8 mouse cellular contexts compared by ENCODE assay signal in the genomic region with DNA sequence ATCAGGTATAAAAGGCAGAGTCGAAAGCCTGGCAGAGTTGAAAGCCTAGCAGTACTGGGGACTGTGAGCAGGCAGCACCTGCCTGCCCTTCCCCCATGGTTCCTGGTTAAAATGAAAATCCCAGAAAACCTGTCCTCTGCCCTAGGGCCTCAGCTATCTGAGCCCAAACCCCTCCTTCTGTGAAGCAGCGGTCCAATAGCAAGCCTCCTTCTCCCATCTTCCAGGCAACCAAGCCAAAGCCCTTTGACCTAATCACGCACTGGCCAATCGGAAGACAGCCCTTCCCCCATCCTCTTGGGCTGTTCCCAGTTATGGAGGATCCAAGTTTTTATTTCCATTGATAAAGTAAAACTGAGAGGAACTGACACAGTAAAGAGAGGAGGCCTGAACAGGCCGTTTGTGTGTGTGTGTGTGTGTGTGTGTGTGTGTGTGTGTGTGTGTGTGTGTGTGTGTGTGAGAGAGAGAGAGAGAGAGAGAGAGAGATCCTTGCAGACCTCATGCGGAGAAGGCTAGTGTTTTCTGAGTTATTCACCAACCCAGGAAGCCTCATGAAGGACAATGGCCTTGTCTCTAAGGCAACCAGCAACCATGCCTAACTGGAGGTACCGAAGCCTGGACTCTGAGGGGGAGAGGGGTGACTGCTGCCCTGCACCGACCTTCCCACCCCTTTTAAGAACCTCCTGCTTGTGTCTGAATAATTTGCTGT. TPM values are rescaled to one million over a fixed set of nuclear protein-coding genes. Genes with fewer than 3 reads are reported as not detected.
DNase-seq lines count a peak whose midpoint lies in the region; ATAC-seq and TF ChIP-seq lines count a peak whose summit lies in the region.

No protein-coding gene starts in this region.

- 14% methylated on average over 7 of the region's 8 CpGs for WGBS in embryonic facial prominence, embryonic 15.5 days
- 14% methylated on average over 8 of the region's 8 CpGs for WGBS in hindbrain, postnatal 0 days
- WGBS in liver, embryonic 12.5 days (ENCODE audit: insufficient replicate concordance): 49% methylated on average over 8 of the region's 8 CpGs

- TF ChIP-seq CTCF in gastrocnemius, adult 2 months (IDR thresholded peaks at IDR 0.05): no peak
- no peak for TF ChIP-seq CTCF in hindbrain, postnatal 0 days (IDR thresholded peaks at IDR 0.05; ENCODE audit: low read depth)

- no peak; the same call in 1 of the 2 replicates for ATAC-seq in embryonic facial prominence, embryonic 15.5 days (ENCODE audit: insufficient number of reproducible peaks, low FRiP score, low TSS enrichment, low read depth)
- peak; percentile 80 for ATAC-seq in hindbrain, postnatal 0 days
- ATAC-seq in liver, embryonic 12.5 days: peak; percentile 74
- no peak for ATAC-seq in frontal cortex, adult (ENCODE audit: low TSS enrichment)
- no peak for ATAC-seq in erythroid progenitor cell, adult 5-6 weeks (replicated peaks; ENCODE audit: low FRiP score, poor library complexity, severe bottlenecking)

- H3K36me3 ChIP-seq in embryonic facial prominence, embryonic 15.5 days: peaks cover 18% of the 10 kb centered on the region
- peaks cover 36% of the 10 kb centered on the region for H3K36me3 ChIP-seq in hindbrain, postnatal 0 days (ENCODE audit: insufficient read depth, low read length)
- H3K36me3 ChIP-seq in liver, embryonic 12.5 days: peaks cover 11% of the 10 kb centered on the region; the same call in 1 of the 2 replicates

- no peak for DNase-seq in gastrocnemius, adult 2 months
- no peak for DNase-seq in gastrocnemius, postnatal 36 days
- peak; percentile 72 for DNase-seq in hindbrain, postnatal 0 days (ENCODE audit: low spot score)
- peak; percentile 84 for DNase-seq in retina, postnatal 1 day

- H3K4me3 ChIP-seq in gastrocnemius, adult 2 months: no peak overlapping the region
- H3K4me3 ChIP-seq in embryonic facial prominence, embryonic 15.5 days (replicated peaks): no peak overlapping the region
- H3K4me3 ChIP-seq in hindbrain, postnatal 0 days (ENCODE audit: low read length): no peak overlapping the region
- H3K4me3 ChIP-seq in liver, embryonic 12.5 days: no peak overlapping the region

- no peak overlapping the region for H3K4me2 ChIP-seq in embryonic facial prominence, embryonic 15.5 days (replicated peaks)
- H3K4me2 ChIP-seq in hindbrain, postnatal 0 days (ENCODE audit: low read depth, low read length): no peak overlapping the region
- 0 out of 2 replicates have a peak overlapping the region, but pooled peaks have one; percentile 8 for H3K4me2 ChIP-seq in liver, embryonic 12.5 days

- peaks cover 7% of the 10 kb centered on the region; the same call in 1 of the 2 replicates for H3K4me1 ChIP-seq in embryonic facial prominence, embryonic 15.5 days
- peaks cover 17% of the 10 kb centered on the region for H3K4me1 ChIP-seq in hindbrain, postnatal 0 days (ENCODE audit: insufficient read depth, low read length)
- peaks cover 3% of the 10 kb centered on the region; the same call in 1 of the 2 replicates for H3K4me1 ChIP-seq in liver, embryonic 12.5 days

- H3K9ac ChIP-seq in embryonic facial prominence, embryonic 15.5 days: no peak overlapping the region
- no peak overlapping the region for H3K9ac ChIP-seq in hindbrain, postnatal 0 days (replicated peaks; ENCODE audit: low read length)
- H3K9ac ChIP-seq in liver, embryonic 12.5 days: no peak overlapping the region

- no peaks in the 10 kb centered on the region for H3K27me3 ChIP-seq in embryonic facial prominence, embryonic 15.5 days
- H3K27me3 ChIP-seq in hindbrain, postnatal 0 days (ENCODE audit: insufficient read depth, low read length): no peaks in the 10 kb centered on the region
- H3K27me3 ChIP-seq in liver, embryonic 12.5 days (replicated peaks): no peaks in the 10 kb centered on the region

- H3K27ac ChIP-seq in gastrocnemius, adult 2 months: peak overlapping the region; percentile 69
- H3K27ac ChIP-seq in embryonic facial prominence, embryonic 15.5 days (replicated peaks): 0 out of 2 replicates have a peak overlapping the region, but pooled peaks have one; percentile 5
- H3K27ac ChIP-seq in hindbrain, postnatal 0 days: peak overlapping the region; percentile 67
- H3K27ac ChIP-seq in liver, embryonic 12.5 days: peak overlapping the region; percentile 74

- intact Hi-C loops in gastrocnemius, adult 2 months (cut with DNase I): no loop called here
- intact Hi-C loops in gastrocnemius, postnatal 36 days (cut with DNase I): no loop called here

- H3K9me3 ChIP-seq in embryonic facial prominence, embryonic 15.5 days (replicated peaks): no peaks in the 10 kb centered on the region
- no peaks in the 10 kb centered on the region for H3K9me3 ChIP-seq in hindbrain, postnatal 0 days (ENCODE audit: low read length)
- H3K9me3 ChIP-seq in liver, embryonic 12.5 days (replicated peaks): no peaks in the 10 kb centered on the region

RNA-seq across cellular contexts. Expression of a gene that starts 12.1 kb away (rescaled TPM):
- 1 to 10 TPM; 3.9 to 4.2 TPM for total RNA-seq in gastrocnemius, adult 2 months (2021)
- total RNA-seq in gastrocnemius, postnatal 36 days (2021): 1 to 10 TPM; 5.2 to 5.3 TPM
- polyA plus RNA-seq in embryonic facial prominence, embryonic 15.5 days (2015; fragmentation: Nextera tagmentation; extraction: Ambion mirVana): 10.1 and 13.1 TPM in 2 replicates
- total RNA-seq in hindbrain, postnatal 0 days (2014; rRNA removed): 54.7 and 55.6 TPM in 2 replicates
- 23.3 and 24.6 TPM in 2 replicates for polyA plus RNA-seq in hindbrain, postnatal 0 days (2015; fragmentation: Nextera tagmentation; extraction: Ambion mirVana)
- 2.7 and 2.9 TPM in 2 replicates for polyA plus RNA-seq in liver, embryonic 12.5 days (2016; fragmentation: Nextera tagmentation; extraction: Ambion mirVana)
- 5.8 and 7.1 TPM in 2 replicates for total RNA-seq in erythroid progenitor cell, adult 5-6 weeks (2015; ENCODE audit: low replicate concordance)
- total RNA-seq in erythroid progenitor cell, adult 5-6 weeks (2017; ENCODE audit: low replicate concordance): 1.2 and 2.6 TPM in 2 replicates

RNA-seq across cellular contexts. Expression of a gene that starts 28.5 kb away (rescaled TPM):
- 1 to 10 TPM in 1 of 2 experiments, under 1 TPM in 1; 0.98 to 1.1 TPM for total RNA-seq in gastrocnemius, adult 2 months (2021)
- total RNA-seq in gastrocnemius, postnatal 36 days (2021): 1 to 10 TPM; 1.1 to 2.7 TPM
- 0.68 and 0.87 TPM in 2 replicates for polyA plus RNA-seq in embryonic facial prominence, embryonic 15.5 days (2015; fragmentation: Nextera tagmentation; extraction: Ambion mirVana)
- total RNA-seq in hindbrain, postnatal 0 days (2014; rRNA removed): 2.5 and 3.1 TPM in 2 replicates
- 1.0 and 1.2 TPM in 2 replicates for polyA plus RNA-seq in hindbrain, postnatal 0 days (2015; fragmentation: Nextera tagmentation; extraction: Ambion mirVana)
- 0.63 and 0.76 TPM in 2 replicates for polyA plus RNA-seq in liver, embryonic 12.5 days (2016; fragmentation: Nextera tagmentation; extraction: Ambion mirVana)
- 61.6 and 71.0 TPM in 2 replicates for total RNA-seq in erythroid progenitor cell, adult 5-6 weeks (2015; ENCODE audit: low replicate concordance)
- 23.0 and 36.1 TPM in 2 replicates for total RNA-seq in erythroid progenitor cell, adult 5-6 weeks (2017; ENCODE audit: low replicate concordance)

RNA-seq across cellular contexts. Expression of a gene that starts 56.4 kb away (rescaled TPM):
- total RNA-seq in gastrocnemius, adult 2 months (2021): 1 to 10 TPM; 2.1 to 2.4 TPM
- total RNA-seq in gastrocnemius, postnatal 36 days (2021): 1 to 10 TPM; 1.9 to 2.1 TPM
- polyA plus RNA-seq in embryonic facial prominence, embryonic 15.5 days (2015; fragmentation: Nextera tagmentation; extraction: Ambion mirVana): 22.0 and 23.9 TPM in 2 replicates
- 1.9 and 4.8 TPM in 2 replicates for total RNA-seq in hindbrain, postnatal 0 days (2014; rRNA removed)
- 3.2 and 3.3 TPM in 2 replicates for polyA plus RNA-seq in hindbrain, postnatal 0 days (2015; fragmentation: Nextera tagmentation; extraction: Ambion mirVana)
- polyA plus RNA-seq in liver, embryonic 12.5 days (2016; fragmentation: Nextera tagmentation; extraction: Ambion mirVana): 34.1 and 35.4 TPM in 2 replicates
- 154 and 179 TPM in 2 replicates for total RNA-seq in erythroid progenitor cell, adult 5-6 weeks (2015; ENCODE audit: low replicate concordance)
- 182 and 186 TPM in 2 replicates for total RNA-seq in erythroid progenitor cell, adult 5-6 weeks (2017; ENCODE audit: low replicate concordance)

Comparison
In these comparisons a context has a peak if more than half of its experiments do, and no peak if none do; other contexts are left out.
1. DNase-seq: peak in hindbrain, postnatal 0 days (single experiment) and retina, postnatal 1 day (single experiment); none in gastrocnemius, adult 2 months (single experiment) and gastrocnemius, postnatal 36 days (0 of 2).
2. H3K27ac ChIP-seq: peak in every context shown above with its lines; median percentile 74 in liver, embryonic 12.5 days; 69 in gastrocnemius, adult 2 months; 67 in hindbrain, postnatal 0 days; 5 in embryonic facial prominence, embryonic 15.5 days.
3. ATAC-seq: peak in hindbrain, postnatal 0 days (single experiment) and liver, embryonic 12.5 days (single experiment); none in embryonic facial prominence, embryonic 15.5 days (single experiment), frontal cortex, adult (single experiment) and erythroid progenitor cell, adult 5-6 weeks (single experiment).
4. RNA of a gene that starts 56.4 kb away (total RNA-seq): 154 to 186 TPM in erythroid progenitor cell, adult 5-6 weeks; 2.1 to 2.4 TPM in gastrocnemius, adult 2 months, 1.9 to 2.1 TPM in gastrocnemius, postnatal 36 days and 1.9 to 4.8 TPM in hindbrain, postnatal 0 days; every median in the first group is over 10 times any median in the second.